Mouse (Mus musculus): ENCODE results near the gene BC055324. TPM values are rescaled to one million over a fixed set of nuclear protein-coding genes. Genes with fewer than 3 reads are reported as not detected.

BC055324 gene
- 1 to 10 TPM in 1 of 2 experiments, under 1 TPM in 1; 0.79 to 1.3 TPM for total RNA-seq (2023)

GRCm38 (mm10) chr1:163994721-163995608, at the start of gene BC055324, which contains the start of gene Mettl18:
Gene BC055324, minus strand, starts transcription at chr1:163994796.
Gene Mettl18, plus strand, starts transcription at chr1:163994889.

GRCm38 (mm10) chr1:163928846-163929245, 65.8 kb downstream of the BC055324 start, which contains the start of gene Scyl3:
Gene Scyl3, plus strand, starts transcription at chr1:163929100.

Other genes with a start within 250 kb of the BC055324 start
- gene Kifap3, start 215.2 kb downstream of the BC055324 start, total RNA-seq (2023): 1 to 10 TPM; 7.2 to 7.4 TPM
- 10 to 100 TPM; 27.4 to 30.6 TPM for gene Scyl3, start 65.7 kb downstream of the BC055324 start, total RNA-seq (2023)
- gene Mettl18, start 93 bp upstream of the BC055324 start, total RNA-seq (2023): 1 to 10 TPM; 1.4 to 2.1 TPM
- under 1 TPM in 1 of 2 experiments, not detected in 1; 0.18 TPM for gene Sele, start 53.4 kb upstream of the BC055324 start, total RNA-seq (2023)
- 100 to 1,000 TPM in 1 of 2 experiments, 10 to 100 TPM in 1; 90.7 to 148 TPM for gene Sell, start 67.2 kb upstream of the BC055324 start, total RNA-seq (2023)
- gene Selp, start 120.5 kb upstream of the BC055324 start, total RNA-seq (2023): 1 to 10 TPM; 1.0 to 4.0 TPM
- gene F5, start 157.0 kb upstream of the BC055324 start, total RNA-seq (2023): 10 to 100 TPM; 48.7 to 63.4 TPM